Mouse (Mus musculus) kidney, embryonic 16.5 days (tissue): ENCODE data around the gene Mterf1a. TPM values are rescaled to one million over a fixed set of nuclear protein-coding genes. Genes with fewer than 3 reads are reported as not detected.
A peak's percentile ranks its signal among the peaks of the same experiment; 100 is the strongest.
"Not testable (repeated sequence)": the region's sequence is repeated elsewhere in the genome, so short reads cannot be mapped to it uniquely, and the experiment has no call there.

Experiments
- ATAC-seq: fragments of 200-750 bp; cut with Nextera tagmentation; 2 replicates; pipeline ENCODE4 v1.8.0; 2017; ENCODE audit warnings: moderate TSS enrichment; ENCODE audit not compliant: low FRiP score, low TSS enrichment
- H3K27ac ChIP-seq: fragments of 300-500 bp; sonication (generic); 2 replicates; pipeline ENCODE4 v1.5.1; 2014; ENCODE audit warnings: low read length
- H3K27me3 ChIP-seq: fragments of 300-500 bp; sonication (generic); 2 replicates; pipeline ENCODE4 v1.6.1; 2014; ENCODE audit warnings: low read length, control low read depth, mixed read lengths; ENCODE audit not compliant: insufficient read depth
- H3K36me3 ChIP-seq: fragments of 300-500 bp; sonication (generic); 2 replicates; pipeline ENCODE4 v1.6.1; 2014; ENCODE audit warnings: low read length, control low read depth, mixed read lengths; ENCODE audit not compliant: insufficient read depth
- H3K4me1 ChIP-seq: fragments of 300-500 bp; sonication (generic); 2 replicates; pipeline ENCODE4 v1.6.1; 2014; ENCODE audit warnings: low read length, control low read depth, mixed read lengths; ENCODE audit not compliant: insufficient read depth
- H3K4me2 ChIP-seq: fragments of 300-500 bp; sonication (generic); replicated peaks from 2 replicates; pipeline ENCODE4 v1.6.1; 2014; ENCODE audit warnings: low read depth, low read length
- H3K4me3 ChIP-seq: fragments of 300-500 bp; sonication (generic); 2 replicates; pipeline ENCODE4 v1.5.1; 2014; ENCODE audit warnings: mild to moderate bottlenecking, low read length
- H3K9ac ChIP-seq: fragments of 300-500 bp; sonication (generic); replicated peaks from 2 replicates; pipeline ENCODE4 v1.6.1; 2014; ENCODE audit warnings: low read length
- H3K9me3 ChIP-seq: fragments of 300-500 bp; sonication (generic); 2 replicates; pipeline ENCODE4 v1.6.1; 2016; ENCODE audit warnings: low read length, control low read depth
- WGBS: fragments of 180-500 bp; shearing (Covaris S2); extraction: QIAGEN DNeasy Blood & Tissue Kit; methylation state at CpG from one replicate; pipeline ENCODE4 v1.1.7; 2014; 5-methylcytosine and 5-hydroxymethylcytosine counted together
- polyA plus RNA-seq: library from polyadenylated mRNA; unstranded; fragments of >200 nt; fragmentation: Nextera tagmentation; extraction: Ambion mirVana; gene quantifications from 2 replicates; pipeline ENCODE4 v1.2.1, GENCODE M21; 2015

Gene Mterf1a
- polyA plus RNA-seq, result 8.7 and 8.8 TPM in 2 replicates

GRCm38 (mm10) chr5:3893459-3894293, at the start of gene Mterf1a:
Mterf1a (minus strand) TSS chr5:3893933.
- H3K9me3 ChIP-seq, H3K36me3 ChIP-seq, H3K4me1 ChIP-seq, H3K27me3 ChIP-seq, H3K27ac ChIP-seq: not testable (repeated sequence)
- H3K9ac ChIP-seq, result peak within 1 kb of the TSS; percentile 59
- WGBS, result 2% methylated on average over 7 of the region's 47 CpGs
- ATAC-seq, result peak; percentile 99
- peak within 1 kb of the TSS; percentile 56 for H3K4me2 ChIP-seq
- peak within 1 kb of the TSS; percentile 54 for H3K4me3 ChIP-seq

GRCm38 (mm10) chr5:3943169-3943568, 49.4 kb upstream of the Mterf1a start:
- 75% methylated on average over 4 of the region's 4 CpGs for WGBS
- not testable (repeated sequence) for H3K4me2 ChIP-seq

GRCm38 (mm10) chr5:3941240-3941639, 47.5 kb upstream of the Mterf1a start:
- no peaks in the 10 kb centered on the region for H3K9me3 ChIP-seq
- WGBS, result 88% methylated on average over 2 of the region's 2 CpGs
- H3K4me3 ChIP-seq, result no peak overlapping the region
- H3K36me3 ChIP-seq, result peaks cover 12% of the 10 kb centered on the region; the same call in 1 of the 2 replicates
- ATAC-seq, result no peak
- no peaks in the 10 kb centered on the region for H3K27me3 ChIP-seq
- H3K9ac ChIP-seq, result no peak overlapping the region
- no peaks in the 10 kb centered on the region for H3K4me1 ChIP-seq
- H3K27ac ChIP-seq, result no peak overlapping the region
- H3K4me2 ChIP-seq, result no peak overlapping the region

More at GRCm38 (mm10) chr5:3943169-3943568, 49.4 kb upstream of the Mterf1a start:
- ATAC-seq, H3K27me3 ChIP-seq, H3K4me3 ChIP-seq, H3K4me1 ChIP-seq, H3K9me3 ChIP-seq, H3K27ac ChIP-seq, H3K9ac ChIP-seq: not testable (repeated sequence)
- peaks cover 12% of the 10 kb centered on the region; the same call in 1 of the 2 replicates for H3K36me3 ChIP-seq

- Histone ChIP-seq H3K27me3 (no peaks in the 10 kb centered on the region), H3K4me2 (no peak overlapping the region), H3K9me3 (no peaks in the 10 kb centered on the region), H3K4me3 (no peak overlapping the region), H3K36me3 (peaks cover 12% of the 10 kb centered on the region; the same call in 1 of the 2 replicates), H3K9ac (no peak overlapping the region), H3K27ac (no peak overlapping the region), H3K4me1 (no peaks in the 10 kb centered on the region)
- ATAC-seq, result no peak
- WGBS, result 93% methylated on average over 5 of the region's 5 CpGs
Observed at GRCm38 (mm10) chr5:3939335-3939734, 45.6 kb upstream of the Mterf1a start.

- WGBS, result 87% methylated on average over 3 of the region's 3 CpGs
Observed at GRCm38 (mm10) chr5:3938905-3939304, 45.2 kb upstream of the Mterf1a start.

GRCm38 (mm10) chr5:3935778-3936554, 42.2 kb upstream of the Mterf1a start:
- no peaks in the 10 kb centered on the region for H3K4me1 ChIP-seq
- no peak overlapping the region for H3K9ac ChIP-seq
- H3K27ac ChIP-seq, result no peak overlapping the region
- no peak overlapping the region for H3K4me3 ChIP-seq
- no peak for ATAC-seq
- no peaks in the 10 kb centered on the region for H3K9me3 ChIP-seq
- peaks cover 7% of the 10 kb centered on the region; the same call in 1 of the 2 replicates for H3K36me3 ChIP-seq
- WGBS, result 91% methylated on average over 8 of the region's 8 CpGs
- no peak overlapping the region for H3K4me2 ChIP-seq
- H3K27me3 ChIP-seq, result no peaks in the 10 kb centered on the region

More at GRCm38 (mm10) chr5:3938905-3939304, 45.2 kb upstream of the Mterf1a start:
- Histone ChIP-seq H3K4me3 (no peak overlapping the region), H3K9ac (no peak overlapping the region), H3K4me1 (no peaks in the 10 kb centered on the region), H3K27me3 (no peaks in the 10 kb centered on the region), H3K9me3 (no peaks in the 10 kb centered on the region), H3K27ac (no peak overlapping the region; the same call in 1 of the 2 replicates), H3K4me2 (no peak overlapping the region), H3K36me3 (peaks cover 12% of the 10 kb centered on the region; the same call in 1 of the 2 replicates)
- ATAC-seq, result peak; percentile 39; the same call in 1 of the 2 replicates

GRCm38 (mm10) chr5:3935266-3935665, 41.5 kb upstream of the Mterf1a start:
- H3K36me3 ChIP-seq, result peaks cover 5% of the 10 kb centered on the region; the same call in 1 of the 2 replicates
- no peak for ATAC-seq
- H3K9ac ChIP-seq, result no peak overlapping the region
- whole genome bisulfite sequencing, result 92% methylated on average over 5 of the region's 5 CpGs
- H3K27me3 ChIP-seq, result no peaks in the 10 kb centered on the region
- no peaks in the 10 kb centered on the region for H3K9me3 ChIP-seq
- H3K4me2 ChIP-seq, result no peak overlapping the region
- no peak overlapping the region for H3K4me3 ChIP-seq
- no peak overlapping the region for H3K27ac ChIP-seq
- H3K4me1 ChIP-seq, result peaks cover 6% of the 10 kb centered on the region; the same call in 1 of the 2 replicates

- ATAC-seq, result no peak
- no peak overlapping the region for H3K27ac ChIP-seq
- WGBS, result 98% methylated on average over 3 of the region's 3 CpGs
- H3K4me2 ChIP-seq, result no peak overlapping the region
- no peak overlapping the region for H3K9ac ChIP-seq
- H3K4me1 ChIP-seq, result peaks cover 16% of the 10 kb centered on the region
- no peaks in the 10 kb centered on the region for H3K36me3 ChIP-seq
- H3K4me3 ChIP-seq, result no peak overlapping the region
- no peaks in the 10 kb centered on the region for H3K27me3 ChIP-seq
- no peaks in the 10 kb centered on the region for H3K9me3 ChIP-seq
Observed at GRCm38 (mm10) chr5:3933551-3933950, 39.8 kb upstream of the Mterf1a start.

GRCm38 (mm10) chr5:3931636-3932035, 37.9 kb upstream of the Mterf1a start:
- no peak for ATAC-seq
- peaks cover 16% of the 10 kb centered on the region for H3K4me1 ChIP-seq
- WGBS, result 87% methylated on average over 3 of the region's 3 CpGs
- H3K9ac ChIP-seq, result no peak overlapping the region
- no peaks in the 10 kb centered on the region for H3K9me3 ChIP-seq
- no peak overlapping the region for H3K4me2 ChIP-seq
- no peaks in the 10 kb centered on the region for H3K27me3 ChIP-seq
- no peak overlapping the region for H3K4me3 ChIP-seq
- no peaks in the 10 kb centered on the region for H3K36me3 ChIP-seq
- H3K27ac ChIP-seq, result no peak overlapping the region
